Mouse (Mus musculus) neural tube, embryonic 15.5 days (tissue): ENCODE results near the gene 1700092M07Rik. TPM values are rescaled to one million over a fixed set of nuclear protein-coding genes. Genes with fewer than 3 reads are reported as not detected.

Source experiments
- ATAC-seq: fragments of 200-750 bp; cut with Nextera tagmentation; 2 replicates; pipeline ENCODE4 v1.8.0; 2017; ENCODE audit warnings: mild to moderate bottlenecking, moderate TSS enrichment, moderate library complexity; ENCODE audit not compliant: low FRiP score
- H3K27ac ChIP-seq: fragments of 300-500 bp; sonication (generic); replicated peaks from 2 replicates; pipeline ENCODE4 v1.5.1; 2015; ENCODE audit warnings: mild to moderate bottlenecking, inconsistent platforms
- H3K27me3 ChIP-seq: fragments of 300-500 bp; sonication (generic); replicated peaks from 2 replicates; pipeline ENCODE4 v1.6.1; 2015; ENCODE audit warnings: inconsistent platforms
- H3K36me3 ChIP-seq: fragments of 300-500 bp; sonication (generic); 2 replicates; pipeline ENCODE4 v1.6.1; 2015; ENCODE audit warnings: inconsistent platforms
- H3K4me1 ChIP-seq: fragments of 300-500 bp; sonication (generic); 2 replicates; pipeline ENCODE4 v1.6.1; 2015; ENCODE audit warnings: inconsistent platforms
- H3K4me2 ChIP-seq: fragments of 300-500 bp; sonication (generic); 2 replicates; pipeline ENCODE4 v1.6.1; 2015; ENCODE audit warnings: inconsistent platforms, mild to moderate bottlenecking, moderate library complexity
- H3K4me3 ChIP-seq: fragments of 300-500 bp; sonication (generic); replicated peaks from 2 replicates; pipeline ENCODE4 v1.5.1; 2015; ENCODE audit warnings: mild to moderate bottlenecking, inconsistent platforms
- H3K9ac ChIP-seq: fragments of 300-500 bp; sonication (generic); replicated peaks from 2 replicates; pipeline ENCODE4 v1.6.1; 2015; ENCODE audit warnings: mild to moderate bottlenecking, inconsistent platforms
- H3K9me3 ChIP-seq: fragments of 300-500 bp; sonication (generic); replicated peaks from 2 replicates; pipeline ENCODE4 v1.6.1; 2016; ENCODE audit warnings: inconsistent platforms
- WGBS: fragments of 180-500 bp; shearing (Covaris S2); methylation state at CpG from one replicate; pipeline ENCODE4 v1.1.7; 2015; ENCODE audit warnings: mixed read lengths; 5-methylcytosine and 5-hydroxymethylcytosine counted together
- polyA plus RNA-seq: library from polyadenylated mRNA; unstranded; fragments of >200 nt; fragmentation: Nextera tagmentation; extraction: Ambion mirVana; gene quantifications from 2 replicates; pipeline ENCODE4 v1.2.1, GENCODE M21; 2015

The 1700092M07Rik gene
- polyA plus RNA-seq, 1 experiment from 2014 or later = 1.5 TPM

DNA sequence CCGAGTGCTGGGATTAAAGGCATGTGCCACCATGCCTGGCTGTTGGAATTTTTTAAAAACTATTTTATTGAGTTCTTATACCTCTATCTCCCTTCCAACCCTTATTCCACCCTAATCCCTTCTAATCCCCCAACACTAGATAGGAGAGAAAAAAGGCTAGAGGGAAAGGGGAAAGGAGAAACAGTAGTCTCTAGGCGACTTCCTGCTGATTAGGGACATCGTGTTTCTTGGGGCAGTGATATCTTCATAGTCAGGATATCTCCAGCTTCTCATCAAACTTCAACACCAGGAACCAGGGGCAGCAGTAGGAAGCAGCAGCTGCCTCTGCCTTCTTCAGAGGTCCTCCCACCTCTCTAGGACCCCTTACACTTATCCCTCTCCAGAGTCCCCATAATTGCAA lies 6.2 kb upstream of the 1700092M07Rik start:
- ATAC-seq = no peak
- no peak overlapping the region for H3K9ac ChIP-seq
- H3K27me3 ChIP-seq = no peaks in the 10 kb centered on the region
- 78% methylated on average over 3 of the region's 3 CpGs for WGBS
- H3K9me3 ChIP-seq = no peaks in the 10 kb centered on the region
- H3K4me3 ChIP-seq = no peak overlapping the region
- no peak overlapping the region for H3K27ac ChIP-seq
- peaks cover 20% of the 10 kb centered on the region for H3K4me1 ChIP-seq
- H3K36me3 ChIP-seq = peaks cover 13% of the 10 kb centered on the region
- H3K4me2 ChIP-seq = no peak overlapping the region

DNA sequence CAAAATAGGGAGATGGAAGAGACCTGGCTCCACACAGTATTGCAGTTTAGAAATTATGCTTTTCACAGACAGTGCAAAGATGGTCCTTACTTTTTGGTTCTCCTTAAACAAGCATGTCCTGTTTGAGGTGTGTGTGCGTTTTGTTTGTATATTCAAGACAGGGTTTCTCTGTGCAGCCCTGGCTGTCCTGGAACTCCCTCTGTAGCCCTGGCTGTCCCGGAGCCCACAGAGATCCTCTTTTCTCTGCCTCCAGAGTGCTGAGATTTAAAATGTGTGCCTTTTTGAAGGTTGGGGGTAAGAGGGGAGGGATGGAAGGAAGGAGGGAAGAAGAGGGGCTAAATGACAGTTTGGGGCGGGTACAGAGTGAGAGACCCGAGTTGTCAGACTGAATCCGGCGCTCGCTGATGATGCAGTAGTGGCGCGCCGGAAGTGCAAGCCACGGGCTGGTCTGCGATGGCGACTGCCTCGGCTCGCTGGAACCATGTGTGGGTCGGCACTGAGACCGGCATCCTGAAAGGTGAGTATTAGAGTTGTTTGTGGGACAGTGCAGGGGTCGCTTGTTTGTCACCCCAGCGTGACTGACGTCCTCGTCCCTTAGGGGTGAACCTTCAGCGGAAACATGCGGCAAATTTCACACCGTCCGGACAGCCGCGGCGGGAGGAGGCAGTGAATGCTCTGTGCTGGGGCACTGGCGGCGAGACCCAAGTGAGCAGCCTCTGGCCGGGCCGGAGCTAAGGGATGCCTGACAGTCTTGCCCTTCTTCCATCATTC lies 4.9 kb upstream of the 1700092M07Rik start, which contains the start of gene Wdr74:
TSS of gene Wdr74 (plus strand) at position 439 of the 771 bp plus-strand sequence.
- Histone ChIP-seq H3K4me3 (peak within 1 kb of the TSS; percentile 77), H3K9ac (peak within 1 kb of the TSS; percentile 85), H3K27me3 (no peaks in the 10 kb centered on the region), H3K36me3 (peaks cover 23% of the 10 kb centered on the region), H3K4me2 (peak within 1 kb of the TSS; percentile 84), H3K9me3 (no peaks in the 10 kb centered on the region), H3K4me1 (peaks cover 26% of the 10 kb centered on the region), H3K27ac (peak within 1 kb of the TSS; percentile 86)
- ATAC-seq = peak; percentile 94
- under 1% methylated on average over 32 of the region's 32 CpGs for WGBS

DNA sequence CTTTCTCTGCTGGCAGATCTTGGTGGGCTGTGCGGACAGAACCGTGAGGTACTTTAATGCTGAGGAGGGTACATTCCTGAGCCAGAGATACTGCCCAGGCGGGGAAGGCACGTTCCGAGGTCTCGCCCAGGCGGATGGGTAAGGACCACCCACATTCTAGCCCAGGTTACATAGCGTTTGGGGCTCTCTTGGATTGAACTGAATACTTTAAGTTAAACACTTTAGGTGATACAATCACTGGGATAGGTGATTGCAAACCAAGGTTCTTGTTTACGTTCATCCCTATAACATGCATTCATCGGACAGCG lies 4.4 kb upstream of the 1700092M07Rik start:
- peak overlapping the region; percentile 85 for H3K9ac ChIP-seq
- no peaks in the 10 kb centered on the region for H3K27me3 ChIP-seq
- H3K27ac ChIP-seq = peak overlapping the region; percentile 86
- H3K9me3 ChIP-seq = no peaks in the 10 kb centered on the region
- WGBS = 2% methylated on average over 11 of the region's 11 CpGs
- H3K4me2 ChIP-seq = peak overlapping the region; percentile 84
- peak overlapping the region; percentile 77 for H3K4me3 ChIP-seq
- ATAC-seq = 0 out of 2 replicates have a peak, but pooled peaks have one; percentile 30
- peaks cover 23% of the 10 kb centered on the region for H3K36me3 ChIP-seq
- peaks cover 31% of the 10 kb centered on the region for H3K4me1 ChIP-seq

DNA sequence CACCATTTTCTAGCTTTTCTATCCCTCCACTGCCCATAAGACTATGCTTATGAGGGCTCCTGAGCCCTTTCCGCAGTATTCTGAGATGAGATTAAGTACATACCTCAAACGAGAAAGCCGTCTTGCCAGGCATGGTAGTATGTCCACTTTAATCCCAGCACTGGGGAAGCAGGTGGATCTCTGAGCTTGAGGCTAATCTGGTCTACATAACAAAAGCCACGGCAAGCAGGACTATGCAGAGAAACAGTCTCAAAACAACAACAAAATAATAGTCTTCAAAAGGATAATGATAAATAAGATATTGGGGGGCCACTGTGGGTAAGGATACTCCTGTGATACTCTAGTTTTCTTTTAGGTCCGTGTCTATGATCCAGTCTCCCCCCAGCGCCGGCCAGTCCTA lies 1.6 kb upstream of the 1700092M07Rik start:
- WGBS = 94% methylated on average over 7 of the region's 7 CpGs
- no peak overlapping the region for H3K27ac ChIP-seq
- H3K36me3 ChIP-seq = peaks cover 30% of the 10 kb centered on the region
- no peak overlapping the region for H3K9ac ChIP-seq
- no peak for ATAC-seq
- no peak overlapping the region for H3K4me2 ChIP-seq
- H3K27me3 ChIP-seq = no peaks in the 10 kb centered on the region
- H3K4me3 ChIP-seq = no peak overlapping the region
- H3K9me3 ChIP-seq = no peaks in the 10 kb centered on the region
- H3K4me1 ChIP-seq = peaks cover 50% of the 10 kb centered on the region

DNA sequence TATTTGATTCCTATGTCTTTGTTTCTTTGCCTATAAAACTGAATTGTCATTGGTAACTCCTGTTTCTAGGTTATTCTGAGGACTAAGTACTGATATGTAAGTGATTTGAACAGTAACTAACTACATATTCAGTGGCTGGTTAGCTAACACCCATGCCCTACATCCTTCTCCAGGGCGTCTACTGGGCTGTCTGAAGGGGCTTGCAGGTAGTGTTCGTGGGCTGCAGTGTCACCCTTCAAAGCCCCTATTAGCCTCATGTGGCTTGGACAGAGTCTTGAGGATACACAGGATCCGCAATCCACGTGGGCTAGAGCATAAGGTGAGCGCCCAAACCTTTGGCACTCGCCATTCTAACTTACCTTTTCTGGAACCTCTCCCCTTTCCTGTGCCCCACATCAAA lies 872 bp upstream of the 1700092M07Rik start:
- Histone ChIP-seq H3K4me3 (no peak overlapping the region), H3K4me2 (no peak overlapping the region), H3K27ac (no peak overlapping the region), H3K4me1 (peaks cover 50% of the 10 kb centered on the region), H3K9ac (no peak overlapping the region), H3K9me3 (no peaks in the 10 kb centered on the region), H3K27me3 (no peaks in the 10 kb centered on the region), H3K36me3 (peaks cover 33% of the 10 kb centered on the region)
- WGBS = 91% methylated on average over 6 of the region's 6 CpGs
- no peak for ATAC-seq

DNA sequence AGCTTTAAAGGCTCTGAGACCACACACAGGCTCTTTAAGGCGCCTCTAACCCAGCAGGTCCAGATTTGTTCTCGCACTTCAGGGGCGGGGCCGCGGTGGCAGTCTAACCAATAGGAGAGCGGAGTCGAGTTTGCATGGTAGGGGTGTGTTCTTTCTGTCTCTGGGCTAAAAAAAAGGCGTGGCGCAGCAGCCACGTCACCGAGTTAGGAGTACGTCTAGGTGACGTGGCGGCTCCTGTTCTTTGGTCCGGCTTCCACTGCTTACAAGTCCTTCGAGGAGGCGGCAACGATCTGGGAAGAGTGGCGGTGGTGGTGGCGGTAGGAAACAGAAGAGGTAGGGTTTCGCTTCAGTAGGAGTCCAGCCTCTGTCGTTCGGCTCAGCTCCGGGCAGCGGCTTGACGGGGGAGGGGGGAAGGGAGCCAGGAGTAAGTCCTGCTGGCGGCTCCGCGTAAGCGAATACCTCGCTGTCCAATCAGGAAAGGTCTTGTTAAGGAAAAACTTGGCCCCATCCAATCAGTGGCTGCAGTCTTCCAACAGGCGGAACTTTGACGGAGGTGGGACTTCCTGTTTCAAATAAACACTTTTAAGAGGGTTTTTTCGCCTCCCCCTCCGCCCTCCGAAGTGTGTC lies 838 bp downstream of the 1700092M07Rik start, which contains the start of gene Stx5a:
TSS of gene Stx5a (plus strand) at position 171 of the 627 bp plus-strand sequence.
- under 1% methylated on average over 36 of the region's 36 CpGs for WGBS
- Histone ChIP-seq H3K27ac (peak within 1 kb of the TSS; percentile 97), H3K4me1 (peaks cover 40% of the 10 kb centered on the region), H3K9me3 (no peaks in the 10 kb centered on the region), H3K9ac (peak within 1 kb of the TSS; percentile 66), H3K36me3 (peaks cover 48% of the 10 kb centered on the region), H3K4me3 (peak within 1 kb of the TSS; percentile 74), H3K27me3 (no peaks in the 10 kb centered on the region), H3K4me2 (peak within 1 kb of the TSS; percentile 96)
- peak; percentile 97 for ATAC-seq

DNA sequence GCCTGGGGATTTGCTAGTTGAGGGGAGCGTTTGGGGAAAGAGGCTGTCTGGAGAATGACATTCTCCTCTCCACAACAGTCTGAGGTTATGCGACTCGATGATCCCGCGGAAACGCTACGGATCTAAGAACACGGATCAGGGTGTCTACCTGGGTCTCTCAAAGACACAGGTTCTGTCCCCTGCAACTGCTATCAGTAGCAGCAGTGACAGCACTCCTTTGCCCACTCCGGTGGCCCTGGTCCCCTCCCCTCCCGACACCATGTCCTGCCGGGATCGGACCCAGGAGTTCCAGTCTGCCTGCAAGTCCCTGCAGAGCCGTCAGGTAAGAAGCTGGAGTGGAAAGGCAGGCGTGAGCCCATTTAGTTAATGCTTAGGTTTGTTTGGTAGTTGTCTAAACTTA lies 1.7 kb downstream of the 1700092M07Rik start:
- H3K27ac ChIP-seq = peak overlapping the region; percentile 97
- peak overlapping the region; percentile 74 for H3K4me3 ChIP-seq
- H3K27me3 ChIP-seq = no peaks in the 10 kb centered on the region
- no peak for ATAC-seq
- peak overlapping the region; percentile 66 for H3K9ac ChIP-seq
- peaks cover 56% of the 10 kb centered on the region for H3K36me3 ChIP-seq
- H3K9me3 ChIP-seq = no peaks in the 10 kb centered on the region
- 21% methylated on average over 14 of the region's 14 CpGs for WGBS
- peaks cover 32% of the 10 kb centered on the region for H3K4me1 ChIP-seq
- H3K4me2 ChIP-seq = peak overlapping the region; percentile 96

DNA sequence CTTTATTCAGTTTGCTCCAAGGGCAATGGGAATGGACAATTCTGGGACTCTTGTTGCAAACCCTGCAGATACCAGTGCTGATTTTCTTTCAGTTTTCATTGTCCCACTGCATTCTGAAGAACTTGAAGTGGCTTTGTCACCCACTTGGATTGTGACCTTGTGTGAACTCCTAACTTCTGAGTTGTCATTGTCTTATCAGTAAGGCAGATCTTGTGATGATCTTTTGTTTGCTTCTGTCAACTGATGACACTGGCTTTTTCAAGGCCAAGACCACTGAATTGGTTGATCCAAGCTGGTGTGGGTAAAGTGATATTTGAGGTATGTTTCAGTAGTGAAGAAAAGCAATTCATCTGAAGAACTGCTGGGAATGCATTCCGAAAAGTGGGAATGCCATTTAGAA lies 4.9 kb downstream of the 1700092M07Rik start:
- 95% methylated on average over 1 of the region's 1 CpGs for WGBS
- H3K4me1 ChIP-seq = peaks cover 26% of the 10 kb centered on the region
- no peak overlapping the region for H3K4me3 ChIP-seq
- no peaks in the 10 kb centered on the region for H3K27me3 ChIP-seq
- H3K4me2 ChIP-seq = no peak overlapping the region
- ATAC-seq = no peak
- no peak overlapping the region for H3K27ac ChIP-seq
- H3K9ac ChIP-seq = no peak overlapping the region
- H3K9me3 ChIP-seq = no peaks in the 10 kb centered on the region
- H3K36me3 ChIP-seq = peaks cover 66% of the 10 kb centered on the region

DNA sequence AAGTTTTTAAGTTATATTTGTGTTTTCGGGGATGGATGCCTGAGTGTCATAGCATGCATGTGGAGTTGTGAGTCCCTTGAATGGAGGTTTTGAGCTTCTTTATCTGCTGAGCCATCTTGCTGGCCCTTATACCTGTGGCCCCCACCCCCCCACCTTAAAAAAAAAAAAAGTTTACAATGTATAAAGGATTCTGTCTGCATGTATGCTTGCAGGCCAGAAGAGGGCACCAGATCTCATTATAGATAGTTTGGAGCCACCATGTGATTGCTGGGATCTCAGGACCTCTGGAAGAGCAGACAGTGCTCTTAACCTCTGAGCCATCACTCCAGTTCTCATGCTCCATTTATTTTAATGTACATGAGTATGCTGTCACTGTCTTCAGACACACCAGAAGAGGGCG lies 6.8 kb downstream of the 1700092M07Rik start:
- Histone ChIP-seq H3K36me3 (peaks cover 84% of the 10 kb centered on the region), H3K4me3 (no peak overlapping the region), H3K9me3 (no peaks in the 10 kb centered on the region), H3K27me3 (no peaks in the 10 kb centered on the region), H3K4me2 (no peak overlapping the region), H3K9ac (no peak overlapping the region), H3K27ac (no peak overlapping the region), H3K4me1 (peaks cover 14% of the 10 kb centered on the region)
- 77% methylated on average over 2 of the region's 2 CpGs for WGBS
- no peak for ATAC-seq

DNA sequence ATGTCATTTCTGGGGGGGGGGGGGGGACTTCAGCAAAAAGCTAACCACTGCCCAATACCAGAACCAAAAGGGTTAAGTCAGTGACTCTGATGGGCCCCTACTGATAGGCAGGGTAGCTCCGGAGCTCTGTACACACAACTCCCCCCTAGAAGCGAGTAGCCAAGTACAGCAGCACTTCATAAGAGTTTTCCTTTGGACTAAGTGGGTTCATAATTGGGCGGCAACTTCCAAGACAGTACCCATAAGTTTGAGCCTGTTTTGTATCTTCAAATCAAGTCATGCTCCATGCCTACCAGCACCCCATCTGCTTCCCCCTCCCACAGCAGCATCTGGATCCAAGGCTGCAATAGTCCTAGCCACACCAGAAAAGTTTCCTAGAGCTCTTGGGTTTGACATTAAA lies 15.1 kb downstream of the 1700092M07Rik start:
- 81% methylated on average over 3 of the region's 3 CpGs for WGBS
- no peak for ATAC-seq
- peak overlapping the region; percentile 75 for H3K4me2 ChIP-seq
- no peak overlapping the region for H3K9ac ChIP-seq
- peaks cover 40% of the 10 kb centered on the region for H3K36me3 ChIP-seq
- peak overlapping the region; percentile 99; the same call in 1 of the 2 replicates for H3K4me3 ChIP-seq
- no peaks in the 10 kb centered on the region for H3K9me3 ChIP-seq
- H3K27me3 ChIP-seq = no peaks in the 10 kb centered on the region
- peaks cover 34% of the 10 kb centered on the region for H3K4me1 ChIP-seq
- no peak overlapping the region for H3K27ac ChIP-seq

DNA sequence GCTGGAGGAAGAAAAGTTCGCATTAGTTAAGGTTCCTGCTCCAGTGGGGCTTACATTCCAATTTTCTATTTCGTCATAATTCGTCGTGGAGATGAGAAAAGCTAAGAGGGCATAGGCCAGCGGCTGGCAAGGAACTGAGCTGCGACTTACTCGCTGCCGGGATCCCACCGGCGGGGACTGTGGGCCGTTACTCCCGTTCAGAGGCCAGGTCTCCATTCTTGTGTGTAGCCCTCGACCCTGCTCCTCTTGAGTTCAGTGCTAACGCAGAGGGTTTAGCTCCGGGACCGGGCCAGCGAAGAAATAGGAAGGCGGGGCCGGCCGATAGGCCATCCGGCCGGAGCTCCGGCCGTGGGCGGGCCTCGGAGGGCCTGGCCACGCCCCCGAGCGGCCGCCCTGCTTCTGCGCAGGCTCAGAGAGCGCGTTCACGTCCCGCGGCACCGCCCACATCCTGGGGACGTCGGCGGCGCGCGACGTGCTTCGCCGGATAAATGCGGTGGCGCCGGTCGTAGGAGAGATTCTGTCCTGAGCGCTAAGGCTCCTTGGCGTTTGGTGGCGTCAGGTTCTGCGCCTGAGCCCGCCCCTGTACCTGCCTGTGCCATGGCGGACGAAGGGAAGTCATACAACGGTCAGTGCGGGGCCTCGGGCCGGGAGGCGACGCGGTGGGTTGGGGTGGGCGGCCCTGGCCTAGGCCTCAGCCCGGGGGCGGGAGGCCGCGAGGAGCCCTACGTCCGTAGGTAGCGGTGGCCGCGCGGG lies 16.3 kb downstream of the 1700092M07Rik start, which contains the start of gene Nxf1:
TSS of gene Nxf1 (plus strand) at position 439 of the 753 bp plus-strand sequence.
- Histone ChIP-seq H3K9me3 (no peaks in the 10 kb centered on the region), H3K4me2 (peak within 1 kb of the TSS; percentile 75), H3K36me3 (peaks cover 30% of the 10 kb centered on the region), H3K9ac (peak within 1 kb of the TSS; percentile 98), H3K4me3 (peak within 1 kb of the TSS; percentile 99), H3K27me3 (no peaks in the 10 kb centered on the region), H3K4me1 (peaks cover 34% of the 10 kb centered on the region), H3K27ac (peak within 1 kb of the TSS; percentile 89)
- WGBS = under 1% methylated on average over 74 of the region's 75 CpGs
- ATAC-seq = peak; percentile 97
